Mouse (Mus musculus): ENCODE measurements around the gene Flt3. TPM values are rescaled to one million over a fixed set of nuclear protein-coding genes. Genes with fewer than 3 reads are reported as not detected.
A peak's percentile ranks its signal among the peaks of the same experiment; 100 is the strongest.

Gene Flt3
- polyA plus RNA-seq, 1 experiment from 2014 or later: 0.77 TPM

DNA sequence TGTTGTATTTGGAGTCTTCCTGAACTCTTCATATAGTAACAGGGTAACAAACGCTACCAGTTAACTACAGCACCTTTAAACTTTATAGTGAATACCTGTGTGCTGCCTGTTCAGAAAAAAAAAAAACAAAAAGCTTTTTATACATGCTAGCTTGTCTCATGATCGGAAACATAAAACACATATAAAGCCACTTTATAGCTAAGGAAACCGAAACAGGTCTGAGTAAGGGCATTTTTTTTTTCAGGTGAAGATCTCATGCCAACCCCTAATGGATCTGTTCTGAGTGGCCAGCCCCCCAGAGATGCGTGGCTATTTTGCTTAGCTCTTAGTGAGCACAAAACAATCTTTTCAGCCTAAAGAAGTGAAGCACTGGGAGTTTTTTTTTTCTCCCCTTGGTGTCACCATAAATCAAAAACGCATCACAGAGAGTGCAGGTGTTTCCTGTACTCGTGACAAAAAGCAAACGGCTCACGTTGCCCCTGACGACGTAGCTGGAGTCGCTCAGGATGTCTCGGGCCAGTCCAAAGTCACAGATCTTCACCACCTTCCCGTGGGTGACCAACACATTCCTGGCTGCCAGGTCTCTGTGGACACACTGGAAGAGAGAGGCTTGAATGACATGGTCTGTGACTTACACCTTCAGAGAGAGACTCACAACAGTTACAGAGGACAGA, 59.4 kb downstream of the Flt3 start:
- Histone ChIP-seq H3K9ac (no peak overlapping the region), H3K27me3 (replicated peaks) (no peaks in the 10 kb centered on the region), H3K4me1 (no peaks in the 10 kb centered on the region), H3K27ac (no peak overlapping the region), H3K4me2 (no peak overlapping the region), H3K9me3 (no peaks in the 10 kb centered on the region), H3K4me3 (no peak overlapping the region), H3K36me3 (replicated peaks) (no peaks in the 10 kb centered on the region)
- 80% methylated on average over 13 of the region's 13 CpGs for WGBS
- ATAC-seq (replicated peaks): no peak

DNA sequence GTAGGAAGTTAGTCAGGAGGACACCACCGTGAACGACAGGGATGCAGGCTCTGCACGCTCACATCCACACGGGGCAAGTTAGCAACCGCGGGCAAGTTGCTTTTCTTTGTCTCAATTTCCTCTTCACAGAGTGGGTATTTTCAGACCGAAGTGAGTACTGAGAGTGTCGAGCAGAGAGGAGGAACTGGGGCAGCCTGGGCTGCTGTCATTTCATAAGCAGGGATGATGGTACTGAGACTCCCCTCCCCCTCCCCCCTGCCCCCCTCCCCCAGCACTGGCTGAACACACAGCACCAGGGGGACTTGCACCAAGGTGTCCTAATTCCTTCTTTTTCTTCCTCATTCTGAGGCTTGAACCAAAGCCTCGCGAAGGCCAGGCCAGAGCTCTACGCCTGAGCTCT, 60.7 kb downstream of the Flt3 start:
- no peak overlapping the region for H3K4me3 ChIP-seq

GRCm38 (mm10) chr5:147338967-147339366, 61.3 kb downstream of the Flt3 start:
- no peaks in the 10 kb centered on the region for H3K27me3 ChIP-seq (replicated peaks)
- H3K9me3 ChIP-seq: no peaks in the 10 kb centered on the region
- 56% methylated on average over 9 of the region's 9 CpGs for WGBS
- H3K4me2 ChIP-seq: no peak overlapping the region
- no peaks in the 10 kb centered on the region for H3K36me3 ChIP-seq (replicated peaks)
- no peak for ATAC-seq (replicated peaks)
- H3K9ac ChIP-seq: no peak overlapping the region
- no peak overlapping the region for H3K4me3 ChIP-seq
- no peak overlapping the region for H3K27ac ChIP-seq
- no peaks in the 10 kb centered on the region for H3K4me1 ChIP-seq

More for the DNA sequence above, 60.7 kb downstream of the Flt3 start:
- 88% methylated on average over 11 of the region's 11 CpGs for WGBS
- no peak for ATAC-seq (replicated peaks)
- Histone ChIP-seq H3K36me3 (replicated peaks) (no peaks in the 10 kb centered on the region), H3K9ac (no peak overlapping the region), H3K4me2 (no peak overlapping the region), H3K27ac (no peak overlapping the region), H3K9me3 (no peaks in the 10 kb centered on the region), H3K27me3 (replicated peaks) (no peaks in the 10 kb centered on the region), H3K4me1 (no peaks in the 10 kb centered on the region)

DNA sequence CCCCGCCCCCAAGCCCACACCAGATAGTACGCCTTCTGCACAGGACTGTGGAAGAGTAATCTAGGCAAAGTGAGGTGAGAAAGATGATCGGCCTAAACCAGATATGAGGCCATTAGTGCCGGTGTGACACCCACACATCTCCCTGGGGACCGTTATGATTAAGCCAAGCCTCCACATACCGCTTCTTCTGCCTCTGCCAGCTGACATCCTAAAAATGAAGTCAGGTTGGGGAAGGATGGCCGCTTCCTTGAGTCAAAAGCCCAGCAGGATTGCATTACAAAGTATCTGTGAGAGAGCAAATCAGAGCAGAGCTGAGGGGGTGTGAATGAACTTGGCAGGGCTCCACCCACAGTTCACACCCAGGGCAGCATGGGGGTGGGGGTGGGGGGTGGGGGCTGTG, 67.6 kb downstream of the Flt3 start:
- no peaks in the 10 kb centered on the region for H3K9me3 ChIP-seq
- no peak for ATAC-seq (replicated peaks)
- no peaks in the 10 kb centered on the region for H3K36me3 ChIP-seq (replicated peaks)
- no peak overlapping the region for H3K4me2 ChIP-seq
- H3K9ac ChIP-seq: no peak overlapping the region
- H3K4me3 ChIP-seq: no peak overlapping the region
- no peak overlapping the region for H3K27ac ChIP-seq
- 54% methylated on average over 7 of the region's 7 CpGs for WGBS
- H3K4me1 ChIP-seq: no peaks in the 10 kb centered on the region
- 0 out of 2 replicates have a peak, but pooled peaks cover 3% of the 10 kb centered on the region for H3K27me3 ChIP-seq (replicated peaks)

GRCm38 (mm10) chr5:147331547-147331946, 68.7 kb downstream of the Flt3 start:
- 46% methylated on average over 2 of the region's 2 CpGs for WGBS
- H3K4me2 ChIP-seq: no peak overlapping the region
- no peak overlapping the region for H3K4me3 ChIP-seq
- ATAC-seq (replicated peaks): no peak
- H3K27me3 ChIP-seq (replicated peaks): 0 out of 2 replicates have a peak, but pooled peaks cover 3% of the 10 kb centered on the region
- no peak overlapping the region for H3K9ac ChIP-seq
- no peak overlapping the region for H3K27ac ChIP-seq
- H3K36me3 ChIP-seq (replicated peaks): no peaks in the 10 kb centered on the region
- H3K4me1 ChIP-seq: no peaks in the 10 kb centered on the region
- no peaks in the 10 kb centered on the region for H3K9me3 ChIP-seq

DNA sequence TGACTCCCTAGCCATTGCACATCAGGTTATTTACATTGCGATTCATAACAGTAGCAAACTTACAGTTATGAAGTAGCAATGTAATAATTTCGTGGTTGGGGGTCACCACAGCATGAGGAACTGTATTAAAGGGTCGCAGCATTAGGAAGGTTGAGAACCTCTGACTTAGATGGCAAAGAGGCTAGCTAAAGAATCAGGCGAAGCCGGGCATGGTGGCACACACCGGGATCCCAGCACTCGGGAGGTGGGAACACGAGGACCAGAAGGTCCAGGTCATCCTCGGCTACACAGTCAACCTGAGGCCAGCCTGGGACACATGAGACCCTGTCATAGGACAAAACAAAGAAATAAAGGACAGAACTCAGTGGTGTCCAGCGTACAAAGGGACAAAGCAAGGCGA, 70.3 kb downstream of the Flt3 start:
- no peak overlapping the region for H3K4me3 ChIP-seq

GRCm38 (mm10) chr5:147327636-147328035, 72.7 kb downstream of the Flt3 start:
- ATAC-seq (replicated peaks): no peak
- no peak overlapping the region for H3K27ac ChIP-seq
- H3K9ac ChIP-seq: no peak overlapping the region
- no peak overlapping the region for H3K4me3 ChIP-seq
- peaks cover 11% of the 10 kb centered on the region for H3K27me3 ChIP-seq (replicated peaks)
- no peaks in the 10 kb centered on the region for H3K36me3 ChIP-seq (replicated peaks)
- H3K4me2 ChIP-seq: no peak overlapping the region
- no peaks in the 10 kb centered on the region for H3K4me1 ChIP-seq
- 88% methylated on average over 5 of the region's 5 CpGs for WGBS
- no peaks in the 10 kb centered on the region for H3K9me3 ChIP-seq

More for the DNA sequence above, 70.3 kb downstream of the Flt3 start:
- no peaks in the 10 kb centered on the region for H3K4me1 ChIP-seq
- no peak overlapping the region for H3K27ac ChIP-seq
- H3K9me3 ChIP-seq: no peaks in the 10 kb centered on the region
- no peak for ATAC-seq (replicated peaks)
- 0 out of 2 replicates have a peak, but pooled peaks cover 3% of the 10 kb centered on the region for H3K27me3 ChIP-seq (replicated peaks)
- no peak overlapping the region for H3K4me2 ChIP-seq
- no peaks in the 10 kb centered on the region for H3K36me3 ChIP-seq (replicated peaks)
- H3K9ac ChIP-seq: no peak overlapping the region
- 86% methylated on average over 11 of the region's 11 CpGs for WGBS

DNA sequence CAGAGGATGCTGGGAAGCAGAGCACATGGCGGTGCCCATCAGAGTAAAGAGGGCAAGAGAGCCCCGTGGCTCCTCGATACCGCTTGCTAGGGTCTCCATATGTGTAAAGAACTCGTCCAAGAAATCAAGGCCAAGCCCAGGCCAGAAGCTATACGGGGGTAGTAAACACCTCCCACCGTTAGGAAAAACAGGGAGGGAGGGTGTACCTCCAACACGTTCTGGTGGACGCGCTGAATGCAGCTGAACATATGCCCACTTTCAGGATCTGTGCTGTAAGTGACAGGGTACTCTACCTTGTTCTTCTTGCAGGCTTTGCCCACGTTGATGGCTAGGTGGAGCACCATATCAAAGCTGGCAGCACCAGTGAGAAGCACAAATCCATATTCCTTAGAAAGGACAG, 74.4 kb downstream of the Flt3 start:
- Histone ChIP-seq H3K36me3 (replicated peaks) (no peaks in the 10 kb centered on the region), H3K27ac (no peak overlapping the region), H3K9me3 (no peaks in the 10 kb centered on the region), H3K4me3 (no peak overlapping the region), H3K27me3 (replicated peaks) (peaks cover 25% of the 10 kb centered on the region), H3K4me1 (no peaks in the 10 kb centered on the region), H3K4me2 (no peak overlapping the region), H3K9ac (no peak overlapping the region)
- ATAC-seq (replicated peaks): no peak
- WGBS: 75% methylated on average over 11 of the region's 11 CpGs

DNA sequence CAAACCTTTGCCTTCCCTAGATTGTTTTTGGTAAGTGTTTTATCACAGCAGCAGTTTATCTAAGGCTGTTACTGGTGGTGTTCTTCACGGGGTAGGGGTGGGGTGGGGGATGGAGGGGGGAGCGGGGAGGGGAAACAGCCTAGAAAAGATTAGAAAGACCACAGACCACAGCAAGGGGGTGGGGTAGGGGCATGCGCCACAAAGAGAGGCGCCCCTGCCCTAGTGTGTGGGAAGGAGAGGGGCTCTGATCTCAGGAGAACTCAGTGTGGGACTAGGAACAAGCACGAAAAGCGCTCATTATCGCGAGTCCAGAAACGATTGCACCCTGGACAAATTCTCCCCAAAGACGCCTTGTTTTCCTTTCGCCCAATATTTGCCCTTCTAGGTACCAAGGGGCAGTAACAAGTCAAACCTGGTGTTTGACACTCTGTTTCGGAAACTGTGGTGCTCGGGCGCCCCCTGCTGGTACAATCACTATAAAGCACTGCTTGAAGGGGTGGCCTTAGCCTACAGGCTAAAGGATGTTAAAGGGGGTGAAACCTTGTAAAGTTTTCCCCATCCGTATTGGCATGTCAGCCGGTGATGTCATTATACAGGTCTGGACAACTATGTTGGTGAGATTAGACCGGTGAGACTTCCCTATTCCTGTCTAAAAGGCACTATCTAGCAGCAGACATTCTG, 76.9 kb downstream of the Flt3 start:
- Histone ChIP-seq H3K4me1 (no peaks in the 10 kb centered on the region), H3K9me3 (no peaks in the 10 kb centered on the region), H3K4me2 (no peak overlapping the region), H3K27me3 (replicated peaks) (peaks cover 39% of the 10 kb centered on the region), H3K9ac (no peak overlapping the region), H3K36me3 (replicated peaks) (no peaks in the 10 kb centered on the region), H3K4me3 (no peak overlapping the region), H3K27ac (no peak overlapping the region)
- 20% methylated on average over 17 of the region's 17 CpGs for WGBS
- no peak for ATAC-seq (replicated peaks)

DNA sequence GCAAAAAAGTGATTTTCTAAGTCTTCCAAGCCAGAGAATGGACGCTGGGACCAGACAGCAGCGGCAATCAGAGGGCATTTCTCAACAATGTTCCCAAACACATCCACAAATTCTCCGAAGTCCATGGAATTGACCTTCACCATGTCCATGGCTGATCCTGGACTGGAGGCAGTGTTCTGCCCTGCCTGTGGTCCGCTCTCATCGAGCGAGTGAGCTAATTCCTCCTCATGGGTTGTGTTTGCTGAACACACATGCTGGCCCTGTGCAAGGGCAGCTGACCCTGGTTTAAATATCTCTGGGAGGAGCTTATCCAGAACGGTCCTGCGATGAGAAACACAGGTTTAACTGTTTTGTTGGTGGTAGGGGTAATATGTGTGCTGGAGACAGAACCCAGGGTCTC, 78.1 kb downstream of the Flt3 start, which contains the start of gene Urad:
Gene Urad, minus strand, starts transcription at position 258 of the 400 bp plus-strand sequence.
- no peaks in the 10 kb centered on the region for H3K4me1 ChIP-seq
- H3K9ac ChIP-seq: no peak within 1 kb of the TSS
- no peak within 1 kb of the TSS for H3K4me2 ChIP-seq
- no peak within 1 kb of the TSS for H3K27ac ChIP-seq
- H3K4me3 ChIP-seq: no peak within 1 kb of the TSS
- peaks cover 51% of the 10 kb centered on the region for H3K27me3 ChIP-seq (replicated peaks)
- ATAC-seq (replicated peaks): no peak
- H3K36me3 ChIP-seq (replicated peaks): no peaks in the 10 kb centered on the region
- H3K9me3 ChIP-seq: no peaks in the 10 kb centered on the region
- WGBS: 73% methylated on average over 8 of the region's 8 CpGs

DNA sequence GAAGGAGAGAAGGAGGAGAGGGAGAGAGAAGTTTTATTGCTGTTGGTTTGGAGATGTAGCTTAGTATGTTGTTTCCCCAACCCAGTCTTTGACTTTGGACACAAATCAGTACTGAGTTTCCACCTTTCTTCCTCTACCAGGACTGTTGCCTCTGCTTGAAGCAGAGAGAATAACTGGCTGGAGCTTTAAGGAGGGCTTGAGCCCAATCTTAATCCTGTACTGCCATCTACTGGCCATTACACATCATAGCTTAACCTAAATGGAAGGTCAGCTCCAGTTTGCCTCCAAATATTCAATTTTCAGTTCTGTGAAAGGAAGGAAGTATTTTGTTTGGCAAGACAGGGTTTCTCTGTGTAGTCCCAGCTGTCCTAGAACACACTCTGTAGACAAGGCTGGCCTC, 80.6 kb downstream of the Flt3 start:
- no peak overlapping the region for H3K27ac ChIP-seq
- H3K9ac ChIP-seq: no peak overlapping the region
- H3K4me3 ChIP-seq: no peak overlapping the region
- H3K36me3 ChIP-seq (replicated peaks): no peaks in the 10 kb centered on the region
- peak; percentile 55; the same call in 1 of the 2 replicates for ATAC-seq (replicated peaks)
- H3K4me1 ChIP-seq: peaks cover 8% of the 10 kb centered on the region; the same call in 1 of the 2 replicates
- peaks cover 76% of the 10 kb centered on the region for H3K27me3 ChIP-seq (replicated peaks)
- no peak overlapping the region for H3K4me2 ChIP-seq
- H3K9me3 ChIP-seq: no peaks in the 10 kb centered on the region

DNA sequence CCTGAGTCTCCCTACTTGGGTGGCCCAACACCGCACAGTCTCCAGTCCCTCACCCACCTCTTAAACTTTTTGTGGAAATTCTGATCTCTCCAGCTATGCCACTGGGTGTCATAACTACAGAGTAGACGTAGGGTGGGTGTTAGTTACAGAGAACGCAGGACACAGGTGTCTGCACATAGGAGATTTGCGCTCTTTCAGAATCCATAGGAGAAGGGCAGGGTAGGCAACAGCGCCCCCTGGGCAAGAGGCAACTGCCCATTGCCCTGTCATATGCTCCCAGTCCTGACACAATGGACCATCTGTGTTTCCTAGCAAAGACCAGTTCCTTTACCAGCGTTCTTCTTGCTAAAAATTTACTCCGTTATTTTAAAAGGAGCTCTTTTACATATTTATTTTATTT, 82.3 kb downstream of the Flt3 start:
- ATAC-seq (replicated peaks): no peak
- WGBS: 23% methylated on average over 7 of the region's 7 CpGs
- Histone ChIP-seq H3K9me3 (no peaks in the 10 kb centered on the region), H3K36me3 (replicated peaks) (no peaks in the 10 kb centered on the region), H3K4me2 (no peak overlapping the region), H3K27ac (no peak overlapping the region), H3K4me3 (no peak overlapping the region), H3K27me3 (replicated peaks) (peaks cover 89% of the 10 kb centered on the region), H3K9ac (no peak overlapping the region), H3K4me1 (peaks cover 8% of the 10 kb centered on the region; the same call in 1 of the 2 replicates)

DNA sequence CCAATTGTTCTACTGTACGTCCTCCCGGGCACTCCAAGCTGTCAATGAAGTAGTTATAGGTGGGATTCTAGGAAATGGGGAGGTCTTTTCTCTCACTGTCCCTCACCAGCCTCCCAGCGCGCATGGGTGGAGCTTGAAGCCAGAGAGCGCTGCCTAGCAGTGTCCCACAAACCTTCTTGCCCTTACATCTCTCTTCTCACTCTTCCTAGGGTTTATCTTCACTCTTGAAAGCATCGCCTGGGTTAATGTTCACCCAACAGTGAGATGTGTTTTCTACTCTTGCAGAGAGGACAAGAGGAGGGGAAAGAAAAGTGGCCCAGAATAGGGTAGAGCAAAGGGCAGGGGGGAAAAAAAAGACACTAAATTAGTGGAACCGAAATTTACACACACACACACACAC, 83.0 kb downstream of the Flt3 start:
- no peak for ATAC-seq (replicated peaks)
- Histone ChIP-seq H3K9me3 (no peaks in the 10 kb centered on the region), H3K27me3 (replicated peaks) (peaks cover 89% of the 10 kb centered on the region), H3K4me2 (no peak overlapping the region), H3K4me1 (peaks cover 8% of the 10 kb centered on the region; the same call in 1 of the 2 replicates), H3K4me3 (no peak overlapping the region), H3K36me3 (replicated peaks) (no peaks in the 10 kb centered on the region), H3K9ac (no peak overlapping the region), H3K27ac (no peak overlapping the region)
- 6% methylated on average over 7 of the region's 7 CpGs for WGBS
